Mouse (Mus musculus): ENCODE results near the gene Ipp.

Gene Ipp

GRCm38 (mm10) chr4:116507425-116508218 is at the start of gene Ipp:
TSS of gene Ipp (plus strand) at chr4:116507549.
- peak; percentile 78 for DNase-seq (ENCODE audit: low spot score)

GRCm38 (mm10) chr4:116461943-116462342 is 45.4 kb upstream of the Ipp start:
- DNase-seq (ENCODE audit: low spot score), result no peak

DNA sequence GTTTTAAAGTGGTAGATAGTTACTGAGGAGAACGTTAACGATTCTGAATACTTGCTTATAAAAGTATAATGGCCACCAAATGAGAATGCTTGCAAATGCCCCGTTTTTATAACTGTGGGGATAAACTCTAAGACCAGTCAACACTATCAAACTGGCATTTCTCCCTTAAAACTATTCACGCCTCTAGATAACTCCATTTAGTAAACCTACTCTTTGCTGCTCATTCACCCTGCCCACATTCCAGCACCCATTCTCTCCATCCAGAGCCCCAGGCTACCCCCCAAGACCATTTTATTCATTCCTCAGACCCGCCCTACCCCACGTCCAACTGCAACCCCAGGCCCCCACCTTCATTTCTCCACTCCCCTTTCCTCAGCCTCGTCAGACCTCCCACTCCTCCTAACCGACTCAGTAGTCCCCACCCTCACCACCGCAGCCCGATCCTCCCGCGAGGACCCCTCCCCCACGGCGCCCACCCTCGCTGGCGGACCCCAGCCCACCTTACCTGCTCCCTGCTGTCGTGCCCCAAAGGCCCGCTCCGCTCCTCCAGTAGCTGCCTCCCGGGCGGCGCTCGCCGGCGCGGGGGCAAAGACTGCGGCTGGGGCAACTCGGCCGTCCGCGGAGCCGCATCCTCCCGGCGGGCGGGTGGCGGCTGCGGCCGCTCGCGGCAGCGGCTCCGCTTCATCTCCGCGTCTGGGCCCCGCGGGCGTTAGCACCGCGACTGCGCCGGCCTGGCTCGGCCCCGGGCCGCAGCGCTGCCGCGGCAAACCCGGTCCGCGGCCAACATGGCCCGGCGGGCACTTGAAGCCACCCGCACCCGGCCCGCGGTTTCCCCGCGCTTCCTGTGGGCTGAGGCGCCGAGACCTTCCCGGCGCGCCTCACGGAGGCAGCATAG is 43.9 kb upstream of the Ipp start:
- DNase-seq (ENCODE audit: low spot score), result no peak

DNA sequence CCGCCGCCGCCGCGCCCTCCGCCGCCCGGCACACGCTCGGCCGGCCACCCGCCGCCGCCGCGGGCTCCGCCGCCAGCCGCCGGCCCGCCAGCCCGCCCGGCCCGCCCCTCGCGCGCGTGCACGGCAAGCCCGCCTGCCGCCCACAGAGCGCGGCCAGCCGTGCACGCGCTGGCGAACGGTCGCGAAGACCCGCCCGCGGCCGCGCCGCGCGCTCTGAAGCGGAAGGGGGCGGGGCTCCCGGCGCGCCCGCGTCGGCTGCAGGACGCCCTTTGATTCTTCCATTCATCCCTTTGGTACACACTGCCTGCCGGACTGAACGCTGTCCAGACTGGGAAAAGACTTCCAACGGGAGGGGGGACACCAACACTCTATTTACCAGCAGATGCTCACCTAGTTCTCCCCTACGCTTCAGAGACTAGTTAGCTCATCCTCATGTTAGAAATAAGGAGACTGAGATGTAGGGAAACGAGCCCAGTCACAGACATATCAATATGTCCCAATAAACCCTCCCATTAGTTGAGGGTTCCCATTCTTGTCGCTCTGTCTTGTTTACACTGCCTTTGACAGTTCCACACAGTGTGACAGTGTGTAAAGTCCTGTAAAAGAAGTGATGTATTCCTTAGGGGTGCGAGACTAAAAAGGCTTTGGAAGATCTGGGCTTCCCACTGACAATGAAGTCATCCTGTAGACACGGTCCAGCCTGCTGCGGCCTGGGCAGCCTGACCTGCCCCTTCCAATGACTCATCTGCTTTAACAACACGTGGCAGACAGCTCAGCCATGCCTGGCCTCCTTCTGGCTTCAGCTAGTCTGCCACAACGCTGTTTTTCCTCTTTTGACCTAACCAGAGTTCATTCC is 43.0 kb upstream of the Ipp start, which contains the start of gene Mast2:
Gene Mast2 (minus strand): TSS at position 58 of the 856 bp plus-strand sequence.
- peak; percentile 35 for DNase-seq (ENCODE audit: low spot score)

GRCm38 (mm10) chr4:116481322-116481721 is 26.0 kb upstream of the Ipp start:
- DNase-seq (ENCODE audit: low spot score), result no peak

DNA sequence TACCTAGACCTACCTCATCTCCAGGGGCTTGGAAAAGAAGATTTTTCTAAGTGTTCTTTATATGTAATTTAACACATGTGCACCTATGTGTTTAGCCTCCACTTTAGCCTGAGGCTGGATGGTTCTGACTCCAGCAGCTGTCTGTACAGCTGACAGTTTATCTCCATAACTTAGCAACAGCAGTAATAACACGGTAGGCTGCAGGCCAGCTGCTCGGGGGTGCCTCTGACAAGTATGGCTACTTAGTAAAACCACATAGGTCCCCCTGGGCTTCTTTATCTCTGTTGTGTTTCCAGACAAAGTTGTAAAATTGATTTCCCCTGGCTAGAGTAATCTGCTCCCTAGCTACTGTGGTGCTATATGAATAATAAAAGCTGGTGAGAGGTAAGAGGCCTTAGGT is 23.9 kb upstream of the Ipp start:
- DNase-seq (ENCODE audit: low spot score), result no peak

DNA sequence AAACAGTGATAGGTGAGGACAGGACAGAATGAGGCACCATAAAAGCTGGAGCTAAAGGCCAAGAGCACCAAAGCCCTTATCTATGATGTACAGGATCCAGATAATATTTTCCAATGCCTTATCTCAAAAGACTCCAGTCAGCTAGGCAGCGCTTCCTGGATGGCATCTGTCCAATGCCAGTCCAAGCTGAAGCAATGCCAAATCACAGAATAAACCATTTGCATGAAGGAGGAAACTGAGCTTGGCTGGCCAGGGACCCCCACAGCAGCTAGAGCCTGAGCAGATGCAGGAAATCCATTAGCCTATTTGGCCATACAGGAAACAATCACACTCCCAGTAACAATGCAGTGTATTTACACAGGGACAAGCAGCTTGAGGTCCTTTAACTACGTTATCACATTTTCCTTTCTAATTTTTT is 16.2 kb upstream of the Ipp start:
- no peak for DNase-seq (ENCODE audit: low spot score)

DNA sequence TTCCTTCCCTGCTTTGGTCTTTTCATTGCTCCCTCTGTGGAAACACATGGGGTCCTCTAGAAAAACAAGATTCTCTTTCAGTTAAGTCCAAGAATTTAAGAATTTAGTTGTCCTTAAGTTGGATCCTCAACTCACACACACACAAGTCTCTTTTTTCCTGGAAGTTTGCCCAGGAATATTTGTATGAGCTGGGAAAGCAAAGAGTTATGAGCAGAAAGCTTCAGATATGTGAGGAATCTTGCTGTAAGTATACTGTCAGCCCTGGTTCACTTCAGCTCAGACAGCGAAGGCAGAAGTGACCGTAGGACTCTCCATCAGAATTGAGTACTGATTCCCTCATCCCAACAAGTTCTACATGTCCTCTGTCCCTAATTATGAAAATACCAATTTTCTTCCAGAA is 15.5 kb upstream of the Ipp start:
- no peak for DNase-seq (ENCODE audit: low spot score)

DNA sequence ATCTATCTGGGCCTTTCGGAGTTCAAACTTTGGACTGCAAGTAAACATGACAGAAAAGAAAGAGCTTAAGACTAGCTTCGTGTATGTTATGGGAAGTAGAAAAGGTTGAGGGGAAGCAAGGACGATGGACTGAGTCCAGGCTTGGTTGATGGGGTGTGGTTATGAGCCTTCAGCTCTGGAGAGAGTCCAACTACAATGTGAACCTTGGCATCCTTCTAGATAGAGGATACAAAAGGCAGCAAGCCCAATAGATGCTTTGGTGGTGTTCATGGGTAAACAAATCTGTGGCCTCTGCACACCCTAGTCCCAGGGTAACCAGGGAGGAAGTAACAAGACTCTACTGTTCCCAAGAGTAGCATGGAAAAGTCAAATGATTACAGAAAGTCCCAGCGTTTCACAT is 14.9 kb upstream of the Ipp start:
- no peak for DNase-seq (ENCODE audit: low spot score)

GRCm38 (mm10) chr4:116493646-116494045 is 13.7 kb upstream of the Ipp start:
- DNase-seq (ENCODE audit: low spot score), result no peak

DNA sequence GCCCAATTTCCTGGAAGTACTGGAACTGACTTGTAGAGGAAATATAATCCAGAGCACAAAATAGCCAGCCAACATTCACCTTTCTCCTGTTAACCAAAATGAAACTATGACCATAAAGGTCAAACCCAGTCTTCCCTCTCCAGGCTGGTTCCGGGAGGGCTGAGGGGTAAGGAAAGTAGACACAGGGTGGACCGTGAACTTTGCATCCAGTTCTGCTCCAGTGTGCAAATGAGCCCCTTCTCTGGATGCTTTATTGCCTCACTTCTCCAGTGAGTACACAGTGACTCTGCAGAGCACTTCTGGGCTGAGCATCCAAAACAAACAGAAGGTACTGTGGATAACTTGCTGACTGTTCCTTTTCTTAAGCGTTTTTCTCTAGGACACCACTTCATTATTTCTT is 7.4 kb upstream of the Ipp start:
- no peak for DNase-seq (ENCODE audit: low spot score)

DNA sequence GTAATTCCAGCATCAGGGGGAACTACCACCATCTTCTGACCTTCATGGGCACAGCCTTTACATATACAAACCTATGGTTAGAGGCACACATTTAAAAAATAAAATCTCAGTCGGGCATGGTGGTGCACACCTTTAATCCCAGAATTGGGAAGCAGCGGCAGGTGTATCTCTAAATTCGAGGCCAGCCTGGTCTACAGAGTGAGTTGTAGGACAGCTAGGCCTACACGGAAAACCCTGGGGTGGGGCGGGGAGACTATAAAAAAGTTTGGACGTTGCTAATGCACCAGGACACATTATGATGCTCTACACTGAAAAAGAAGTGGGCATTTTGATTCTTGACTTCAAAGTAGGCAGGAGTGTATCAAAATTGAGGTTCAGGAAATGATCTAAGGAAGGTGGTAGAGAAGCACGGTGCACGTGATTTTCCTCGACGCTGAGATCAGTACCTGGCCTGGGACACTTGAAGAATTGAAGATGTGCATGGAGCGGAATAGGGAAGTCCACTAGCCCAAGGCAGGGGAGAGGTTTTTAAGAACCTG is 394 bp upstream of the Ipp start:
- DNase-seq (ENCODE audit: low spot score), result no peak

DNA sequence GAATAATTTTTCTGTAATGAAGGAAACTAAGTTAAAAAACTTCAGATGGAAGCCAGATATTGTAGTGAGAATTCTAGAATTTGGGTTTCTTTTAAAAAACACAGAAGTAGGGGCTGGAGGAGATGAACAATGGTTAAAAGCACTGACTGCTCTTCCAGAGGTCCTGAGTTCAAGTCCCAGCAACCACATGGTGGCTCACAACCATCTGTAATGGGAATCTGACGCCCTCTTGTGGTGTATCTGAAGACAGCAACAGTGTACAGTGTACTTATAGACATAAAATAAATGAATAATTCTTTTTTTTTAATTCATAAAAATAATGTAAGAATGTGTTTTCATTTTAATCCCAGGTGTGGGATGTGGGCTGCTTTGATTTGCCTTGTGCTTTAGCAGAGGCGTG is 23.8 kb downstream of the Ipp start:
- DNase-seq (ENCODE audit: low spot score), result no peak

DNA sequence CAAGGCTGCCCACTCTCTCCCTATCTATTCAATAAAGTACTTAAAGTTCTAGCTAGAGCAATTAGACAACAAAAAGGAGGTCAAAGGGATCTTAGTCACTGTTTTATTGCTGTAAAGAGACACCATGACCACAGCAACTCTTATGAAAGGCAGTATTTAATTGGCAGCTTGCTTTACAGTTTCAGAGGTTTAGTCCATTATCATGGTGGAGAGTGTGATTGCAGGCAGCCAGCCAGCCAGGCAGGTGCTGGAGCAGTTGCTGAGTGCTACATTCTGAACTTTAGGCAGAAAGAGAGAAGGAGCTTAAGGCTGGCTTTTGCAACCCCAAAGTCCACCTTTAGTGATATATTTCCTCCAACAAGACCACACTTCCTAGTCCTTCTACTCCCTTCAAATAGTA is 29.0 kb downstream of the Ipp start:
- DNase-seq (ENCODE audit: low spot score), result no peak

DNA sequence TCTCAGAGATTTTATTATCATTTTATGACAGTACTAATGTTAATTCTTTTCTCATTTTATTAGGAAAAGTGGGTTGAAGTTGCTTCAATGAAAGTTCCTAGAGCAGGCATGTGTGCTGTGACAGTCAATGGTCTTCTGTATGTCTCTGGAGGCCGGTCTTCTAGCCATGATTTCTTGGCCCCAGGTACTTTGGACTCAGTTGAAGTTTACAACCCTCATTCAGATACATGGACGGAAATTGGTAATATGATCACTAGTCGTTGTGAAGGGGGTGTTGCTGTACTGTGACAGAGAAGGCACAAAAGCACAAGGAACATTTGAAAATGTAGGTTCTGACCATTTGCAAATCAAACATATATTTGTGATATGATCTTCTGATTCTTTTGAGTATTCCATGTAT is 30.4 kb downstream of the Ipp start:
- no peak for DNase-seq (ENCODE audit: low spot score)

- no peak for DNase-seq (ENCODE audit: low spot score)
Measured at GRCm38 (mm10) chr4:116550432-116550831, 43.1 kb downstream of the Ipp start.

DNA sequence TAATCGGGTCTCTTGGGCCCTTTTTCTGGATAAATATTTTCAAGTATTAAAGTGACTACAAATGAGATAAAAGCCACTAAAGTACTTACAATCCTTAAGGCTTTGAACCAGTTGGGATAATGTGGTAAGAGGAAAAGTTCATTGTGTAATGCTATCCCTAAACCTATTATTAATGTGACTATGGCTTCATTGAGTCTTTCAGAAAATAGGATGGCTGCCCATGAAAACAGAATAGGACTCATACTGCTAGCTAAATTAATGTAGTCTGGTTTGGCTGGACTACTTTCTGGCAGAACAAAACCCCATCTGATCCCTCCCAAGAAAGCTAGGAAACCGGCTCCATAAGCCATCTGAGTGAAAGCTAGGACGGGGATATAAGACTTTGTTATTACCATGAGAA is 45.7 kb downstream of the Ipp start:
- DNase-seq (ENCODE audit: low spot score), result no peak

DNA sequence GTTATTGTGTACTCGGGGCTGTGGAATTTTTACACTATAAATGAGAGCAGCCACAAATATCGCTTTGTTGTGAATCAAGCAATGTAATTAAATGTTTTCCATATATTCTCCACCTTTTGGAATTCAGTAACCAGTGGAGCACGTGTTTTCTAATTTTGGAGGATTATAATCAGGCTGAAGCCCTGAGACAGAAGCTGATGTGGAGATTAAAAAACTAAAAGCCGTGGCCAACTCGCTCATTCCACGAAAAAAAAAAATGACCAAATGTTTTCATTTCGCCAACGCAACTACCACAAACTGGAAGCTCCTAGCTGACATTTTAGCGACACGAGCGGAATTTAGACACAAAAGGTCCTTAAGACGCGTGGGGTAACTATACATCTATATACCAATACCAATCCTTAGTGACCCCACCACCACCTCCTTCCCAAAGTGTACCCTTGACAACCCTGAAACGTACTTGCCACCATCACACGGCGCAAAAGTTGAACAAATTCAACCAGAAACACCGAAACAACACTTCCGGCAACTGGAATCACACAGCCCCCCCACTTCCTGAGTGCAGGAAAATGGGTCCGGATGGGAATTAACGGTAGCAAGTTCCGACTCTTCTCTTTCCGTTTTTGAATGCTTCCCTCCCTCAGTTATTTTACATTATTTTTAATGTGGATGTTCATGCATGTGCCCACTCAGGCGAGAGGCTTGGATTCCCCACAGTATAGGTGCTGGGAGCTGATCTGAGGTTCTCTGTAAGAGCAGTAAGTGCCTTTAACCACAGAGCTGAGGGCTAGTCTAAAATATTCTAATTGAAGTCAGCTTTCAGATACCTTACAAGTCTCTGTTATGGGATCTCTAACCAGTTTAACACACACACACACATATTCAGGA is 48.3 kb downstream of the Ipp start, which contains the start of gene Tmem69:
Gene Tmem69 (minus strand): TSS at position 524 of the 888 bp plus-strand sequence.
- no peak for DNase-seq (ENCODE audit: low spot score)

DNA sequence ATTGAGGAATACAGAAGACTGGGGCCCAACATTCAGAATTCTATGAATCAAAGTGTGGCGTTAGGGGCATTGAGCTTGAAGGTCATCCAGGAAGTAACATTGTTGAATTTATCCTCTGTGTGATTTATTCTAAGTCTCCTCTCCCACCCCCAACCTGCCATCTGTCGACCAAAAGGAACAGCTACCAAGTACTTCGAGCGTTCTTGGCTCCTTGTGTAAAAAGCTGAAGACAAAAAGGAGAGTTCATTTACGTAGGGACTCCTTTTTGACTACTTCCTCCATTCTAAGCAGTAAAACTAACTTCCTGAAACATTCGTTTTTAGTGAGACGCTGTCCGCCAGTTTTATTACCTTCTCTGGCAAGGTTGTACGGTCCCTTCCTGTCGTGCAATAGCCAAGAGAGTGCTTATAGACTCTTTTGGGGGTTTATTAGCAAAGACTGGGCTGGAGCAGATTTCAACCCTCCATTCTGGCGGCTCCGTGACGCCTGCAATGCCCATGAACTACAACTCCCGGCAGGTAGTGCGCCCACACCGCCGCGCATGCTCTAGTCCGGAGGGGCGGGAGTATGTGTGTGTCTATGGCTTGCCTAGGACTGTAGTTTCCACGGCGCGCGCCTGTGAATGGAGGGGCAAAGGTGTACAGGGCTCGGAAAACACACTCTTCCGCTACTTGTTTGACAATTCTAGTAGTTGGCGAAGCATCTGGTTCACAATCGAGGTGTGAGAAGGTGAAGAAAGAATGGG is 49.4 kb downstream of the Ipp start:
- peak; percentile 73 for DNase-seq (ENCODE audit: low spot score)
